Mouse (Mus musculus): ENCODE measurements at regions not wholly inside any gene's neighbourhood (a gene's known extent, or its start where the extent isn't known, plus 50 kb on each side); places are given as distances from the start of the nearest gene placed in this dataset.

DNA sequence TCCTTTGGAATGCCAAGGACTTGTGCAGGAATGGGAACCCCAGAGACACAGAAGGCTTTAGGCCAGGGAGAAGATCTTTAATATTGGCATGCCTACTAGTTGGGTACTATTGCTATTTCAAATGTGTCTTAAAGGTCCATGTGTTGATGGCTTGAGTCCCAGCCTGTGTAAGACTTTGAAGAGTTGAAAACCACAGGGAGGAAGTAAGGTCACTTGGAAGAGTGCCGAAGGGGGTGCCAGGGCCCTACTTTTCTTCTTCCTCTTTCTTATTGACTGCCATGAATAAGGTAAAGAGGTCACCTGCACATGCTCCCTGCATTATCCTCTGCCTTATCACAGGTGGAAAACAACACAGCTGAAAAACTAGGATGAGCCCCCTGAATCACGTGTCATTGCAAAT lies 56.1 kb upstream of the Nrp1 start:
- TF ChIP-seq CHD2 (IDR thresholded peaks at IDR 0.05; ENCODE audit: low read length) (no peak), ELF1 (IDR thresholded peaks at IDR 0.05; ENCODE audit: low read depth, low read length) (no peak), E2F4 (IDR thresholded peaks at IDR 0.05; ENCODE audit: borderline replicate concordance, low read depth, low read length) (no peak), ZNF384 (IDR thresholded peaks at IDR 0.05; ENCODE audit: low read depth, low read length) (no peak), CTCF (IDR thresholded peaks at IDR 0.05 in 2 of 3, conservative IDR thresholded peaks at IDR 0.05 in 1 of 3; ENCODE audit: control insufficient read depth in 1 of 3, insufficient read depth in 1 of 3, low read depth in 2 of 3, low read length in 3 of 3, poor library complexity in 1 of 3, severe bottlenecking in 1 of 3) (no peak), TAL1 (IDR thresholded peaks at IDR 0.05; ENCODE audit: low read length) (no peak)
